In the genomic region with DNA sequence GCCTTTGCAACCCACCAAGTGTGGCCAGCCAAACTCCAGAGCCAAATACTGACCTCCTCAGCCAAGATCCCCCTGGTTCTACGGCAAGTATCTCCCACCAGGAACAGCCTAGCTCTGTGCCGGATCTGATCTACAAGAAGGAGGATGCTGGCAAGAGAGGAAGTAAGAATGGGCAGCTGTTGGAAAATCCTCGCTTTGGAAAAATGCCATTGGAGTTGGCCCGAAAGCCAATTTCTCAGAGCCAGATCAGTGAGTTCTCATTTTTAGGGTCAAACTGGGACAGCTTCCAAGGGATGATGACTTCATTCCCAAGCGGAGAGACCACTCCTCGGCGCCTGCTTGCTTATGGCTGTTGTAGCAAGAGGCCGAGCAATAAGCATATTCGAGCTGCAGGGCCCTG, we compare ENCODE assay signal across 20 mouse cellular contexts. TPM values are rescaled to one million over a fixed set of nuclear protein-coding genes. Genes with fewer than 3 reads are reported as not detected.
"Had no signal": no experiment of that assay in that cellular context is flagged by ENCODE, and none has a peak within 500 bp of the region (broad histone marks: within the 10 kb centered on the region; RNA-seq: fewer than 3 reads in every experiment).

No protein-coding gene starts in this region.

- ATAC-seq: liver, postnatal 0 days; midbrain, embryonic 15.5 days had no signal

- H3K27me3 ChIP-seq: limb, embryonic 12.5 days; liver, embryonic 13.5 days; megakaryocyte, embryonic 14.5 days; midbrain, embryonic 15.5 days; neural tube, embryonic 12.5 days had no signal

- H3K9me3 ChIP-seq: liver, embryonic 13.5 days; megakaryocyte, embryonic 14.5 days; midbrain, embryonic 15.5 days had no signal

- H3K27ac ChIP-seq: limb, embryonic 12.5 days; liver, embryonic 13.5 days; macrophage; midbrain, embryonic 15.5 days; neural tube, embryonic 12.5 days; stomach, postnatal 0 days had no signal

- H3K9ac ChIP-seq: limb, embryonic 12.5 days; liver, embryonic 13.5 days; liver, postnatal 0 days; midbrain, embryonic 15.5 days; neural tube, embryonic 12.5 days had no signal

- H3K4me1 ChIP-seq: limb, embryonic 12.5 days; liver, embryonic 13.5 days; midbrain, embryonic 15.5 days; neural tube, embryonic 12.5 days had no signal

- DNase-seq: kidney, adult 18-20 months; kidney, postnatal 10 days; kidney, postnatal 4 days; liver; liver, embryonic 13.5 days; liver, postnatal 0 days; thymus, postnatal 4 days had no signal

- H3K4me3 ChIP-seq: limb, embryonic 12.5 days; liver, embryonic 13.5 days; megakaryocyte, embryonic 14.5 days; midbrain, embryonic 15.5 days; neural tube, embryonic 12.5 days had no signal

- H3K4me2 ChIP-seq: limb, embryonic 12.5 days; liver, embryonic 13.5 days; midbrain, embryonic 11.5 days; midbrain, embryonic 15.5 days; neural tube, embryonic 12.5 days had no signal

RNA-seq across cellular contexts. Expression of a gene that starts 5.4 kb away (rescaled TPM):
- total RNA-seq: monocyte, adult 5-6 weeks; neutrophil, adult 5-6 weeks had no signal
- polyA plus RNA-seq: liver, postnatal 0 days; macrophage; stomach, postnatal 0 days had no signal

RNA-seq across cellular contexts. Expression of a gene that starts 42.8 kb away (rescaled TPM):
- polyA plus RNA-seq: macrophage had no signal

RNA-seq across cellular contexts. Expression of a gene that starts 45.1 kb away (rescaled TPM):
- total RNA-seq: layer of hippocampus, adult 8-10 months; layer of hippocampus, postnatal 25 days; left cerebral cortex, postnatal 25 days; monocyte, adult 5-6 weeks; neutrophil, adult 5-6 weeks had no signal
- polyA plus RNA-seq: kidney, embryonic 14.5 days; limb, embryonic 12.5 days; liver, embryonic 13.5 days; liver, postnatal 0 days; macrophage; midbrain, embryonic 11.5 days; midbrain, embryonic 15.5 days; neural tube, embryonic 12.5 days; stomach, postnatal 0 days had no signal
